Mouse (Mus musculus) spleen, adult 2 months (tissue): ENCODE data around the gene Anln. TPM values are rescaled to one million over a fixed set of nuclear protein-coding genes. Genes with fewer than 3 reads are reported as not detected.
"Not testable (repeated sequence)": the region's sequence is repeated elsewhere in the genome, so short reads cannot be mapped to it uniquely, and the experiment has no call there.

Experiments used
- DNase-seq, 2 experiments: peaks; one replicate each; pipeline versions ENCODE4 v3.0.0 to v3.0.0-alpha.2; 2012 to 2021; ENCODE audit warnings: low spot score in 2 of 2, low read depth in 1 of 2
- H3K27ac ChIP-seq: fragments of 200-500 bp; 2 replicates; pipeline ENCODE4 v1.5.1; 2012; ENCODE audit warnings: low read length, inconsistent platforms; ENCODE audit not compliant: insufficient read depth
- H3K27me3 ChIP-seq: fragments of 200-500 bp; 2 replicates; pipeline ENCODE4 v1.6.1; 2012; ENCODE audit warnings: mild to moderate bottlenecking, moderate library complexity, low read length, inconsistent platforms; ENCODE audit not compliant: control insufficient read depth, insufficient read depth
- H3K36me3 ChIP-seq: fragments of 200-500 bp; 2 replicates; pipeline ENCODE4 v1.6.1; 2012; ENCODE audit warnings: mild to moderate bottlenecking, low read length, inconsistent platforms; ENCODE audit not compliant: control insufficient read depth, insufficient read depth
- H3K4me1 ChIP-seq: fragments of 200-500 bp; 2 replicates; pipeline ENCODE4 v1.6.1; 2011; ENCODE audit warnings: inconsistent platforms; ENCODE audit not compliant: control insufficient read depth, insufficient read depth, insufficient read length
- H3K4me3 ChIP-seq: fragments of 200-500 bp; 2 replicates; pipeline ENCODE4 v1.5.1; 2011; ENCODE audit warnings: mild to moderate bottlenecking, inconsistent platforms; ENCODE audit not compliant: insufficient read depth, insufficient read length; ENCODE audit errors: extremely low read depth
- CTCF ChIP-seq: fragments of 200-500 bp; IDR thresholded peaks from 2 replicates; pipeline ENCODE4 v1.5.1; 2011; ENCODE audit warnings: mild to moderate bottlenecking, inconsistent platforms; ENCODE audit not compliant: insufficient read depth, insufficient read length, insufficient replicate concordance; ENCODE audit errors: extremely low read depth
- POLR2A ChIP-seq: fragments of 200-500 bp; IDR thresholded peaks from 2 replicates; pipeline ENCODE4 v1.6.1; 2011; ENCODE audit warnings: low read depth, low read length, inconsistent platforms
- WGBS: fragments of 180-500 bp; shearing (Covaris S2); methylation state at CpG from one replicate; pipeline ENCODE4 v1.1.7; 2018; 5-methylcytosine and 5-hydroxymethylcytosine counted together
- polyA plus RNA-seq: library from polyadenylated mRNA; depleted of rRNA; stranded (reverse); fragments of >200 nt; gene quantifications from 2 replicates; pipeline ENCODE4 v1.2.3, GENCODE M21; 2012

Anln gene
- polyA plus RNA-seq, 1 experiment, result 1.7 TPM

DNA sequence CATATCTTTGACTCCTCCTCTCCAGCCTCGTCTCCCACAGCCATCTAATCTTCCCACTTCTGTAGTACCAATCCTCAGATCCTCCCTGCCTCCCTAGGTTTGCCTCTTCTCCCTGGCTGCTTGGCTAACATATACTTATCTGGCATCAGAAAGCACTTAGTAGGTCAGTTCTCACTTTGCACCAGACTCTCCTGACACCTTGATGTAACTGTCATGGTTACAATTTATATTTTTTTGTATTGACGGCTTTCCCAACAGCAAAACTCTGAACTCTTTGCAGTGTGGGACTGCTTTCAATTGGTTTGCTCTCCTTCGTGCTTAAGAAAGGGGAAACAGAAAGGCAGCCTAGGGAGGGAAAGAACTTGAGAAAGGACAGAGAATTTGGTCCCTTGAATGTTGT, 27.2 kb upstream of the Anln start:
- Histone ChIP-seq H3K4me3 (no peak overlapping the region), H3K4me1 (peaks cover 4% of the 10 kb centered on the region; the same call in 1 of the 2 replicates), H3K27ac (no peak overlapping the region), H3K27me3 (no peaks in the 10 kb centered on the region), H3K36me3 (no peaks in the 10 kb centered on the region)
- no peak for TF ChIP-seq POLR2A
- TF ChIP-seq CTCF, result no peak
- WGBS, result 91% methylated on average over 3 of the region's 3 CpGs
- no peak for DNase-seq

GRCm38 (mm10) chr9:22411002-22411857, 22.2 kb upstream of the Anln start, which contains the start of gene 9530077C05Rik:
9530077C05Rik (plus strand) TSS chr9:22411513.
- DNase-seq, result peak; percentile 80 to 94
- Histone ChIP-seq H3K27me3 (no peaks in the 10 kb centered on the region), H3K27ac (no peak within 1 kb of the TSS), H3K4me3 (peak within 1 kb of the TSS; percentile 61), H3K36me3 (no peaks in the 10 kb centered on the region), H3K4me1 (peaks cover 4% of the 10 kb centered on the region; the same call in 1 of the 2 replicates)
- 2% methylated on average over 43 of the region's 43 CpGs for WGBS
- TF ChIP-seq CTCF (peak; percentile 83), POLR2A (no peak)

DNA sequence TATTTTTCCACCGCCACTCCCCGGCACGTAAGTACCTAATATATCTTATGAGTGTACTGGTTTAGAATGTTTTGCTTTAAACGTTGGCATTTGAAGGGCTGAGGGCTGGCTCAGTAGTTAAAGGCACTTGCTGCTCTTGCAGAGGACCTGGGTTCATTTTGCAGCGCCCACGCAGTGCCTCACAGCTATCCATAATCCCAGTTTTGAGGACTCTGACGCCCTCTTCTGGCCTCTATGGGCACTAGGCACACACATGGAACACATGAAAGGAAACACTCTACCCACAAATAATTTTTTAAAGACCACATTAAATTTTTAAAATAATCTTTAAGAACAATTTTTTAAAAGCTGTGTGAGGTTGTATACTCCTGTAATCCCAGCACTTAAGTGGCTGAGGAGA, 20.5 kb upstream of the Anln start:
- H3K27me3 ChIP-seq, result no peaks in the 10 kb centered on the region
- TF ChIP-seq CTCF (no peak), POLR2A (no peak)
- no peak for DNase-seq
- H3K27ac ChIP-seq, result no peak overlapping the region
- 90% methylated on average over 7 of the region's 7 CpGs for WGBS
- peaks cover 4% of the 10 kb centered on the region; the same call in 1 of the 2 replicates for H3K4me1 ChIP-seq
- no peak overlapping the region for H3K4me3 ChIP-seq
- no peaks in the 10 kb centered on the region for H3K36me3 ChIP-seq

- H3K27ac ChIP-seq, H3K27me3 ChIP-seq, DNase-seq, H3K4me3 ChIP-seq, H3K4me1 ChIP-seq, H3K36me3 ChIP-seq: not testable (repeated sequence)
- WGBS, result 39% methylated on average over 4 of the region's 4 CpGs
Observed at GRCm38 (mm10) chr9:22408344-22408743, 19.4 kb upstream of the Anln start.

DNA sequence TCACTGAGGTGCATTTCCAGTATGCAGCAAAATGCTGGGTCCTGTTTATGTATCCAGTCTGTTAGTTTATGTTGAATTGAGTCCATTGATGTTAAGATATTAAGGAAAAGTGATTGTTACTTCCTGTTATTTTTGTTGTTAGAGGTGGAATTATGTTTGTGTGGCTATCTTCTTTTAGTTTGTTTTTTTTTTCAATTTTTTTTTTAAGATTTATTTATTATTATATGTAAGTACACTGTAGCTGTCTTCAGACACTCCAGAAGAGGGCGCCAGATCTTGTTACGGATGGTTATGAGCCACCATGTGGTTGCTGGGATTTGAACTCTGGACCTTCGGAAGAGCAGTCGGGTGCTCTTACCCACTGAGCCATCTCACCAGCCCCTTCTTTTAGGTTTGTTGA, 18.6 kb upstream of the Anln start:
- H3K4me3 ChIP-seq, DNase-seq, H3K27me3 ChIP-seq, H3K36me3 ChIP-seq, H3K4me1 ChIP-seq, H3K27ac ChIP-seq: not testable (repeated sequence)
- WGBS, result 74% methylated on average over 4 of the region's 4 CpGs

DNA sequence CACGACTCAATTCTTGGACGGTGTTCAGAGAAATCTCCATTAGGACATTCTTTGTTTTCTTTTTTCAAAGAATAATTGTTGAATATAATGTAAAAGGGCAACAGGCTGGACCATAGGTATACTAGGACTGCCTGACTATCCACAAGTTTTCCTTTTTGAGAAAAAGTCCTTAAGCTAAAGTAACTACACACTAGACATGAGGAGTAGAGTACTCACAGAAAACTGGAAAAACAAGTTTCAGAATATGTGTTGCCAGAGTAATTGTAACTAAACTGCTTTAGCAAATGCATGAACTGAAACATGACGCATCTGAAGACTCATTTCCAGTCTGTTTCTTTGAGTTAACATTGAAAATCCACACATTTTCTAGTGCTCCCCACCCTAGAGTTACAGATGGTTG, 16.4 kb upstream of the Anln start:
- TF ChIP-seq CTCF (no peak), POLR2A (no peak)
- Histone ChIP-seq H3K27ac (no peak overlapping the region), H3K4me1 (no peaks in the 10 kb centered on the region), H3K4me3 (no peak overlapping the region), H3K36me3 (no peaks in the 10 kb centered on the region), H3K27me3 (no peaks in the 10 kb centered on the region)
- WGBS, result 86% methylated on average over 3 of the region's 3 CpGs
- no peak for DNase-seq

- H3K4me3 ChIP-seq, H3K36me3 ChIP-seq, H3K4me1 ChIP-seq, DNase-seq, H3K27me3 ChIP-seq, H3K27ac ChIP-seq: not testable (repeated sequence)
- 67% methylated on average over 2 of the region's 2 CpGs for WGBS
Observed at GRCm38 (mm10) chr9:22403501-22403900, 14.5 kb upstream of the Anln start.
